Mouse (Mus musculus): ENCODE results near the gene Cers2.

Gene Cers2

GRCm38 (mm10) chr3:95370101-95370500, 55.5 kb downstream of the Cers2 start:
- no peak for DNase-seq (ENCODE audit: extremely low read depth, low read depth, low spot score)

Measured in fat pad, adult 2 months (tissue).